Mouse (Mus musculus) forebrain, embryonic 11.5 days (tissue): ENCODE results near the gene Grb10. TPM values are rescaled to one million over a fixed set of nuclear protein-coding genes. Genes with fewer than 3 reads are reported as not detected.

Experiments used
- ATAC-seq: fragments of 200-750 bp; cut with Nextera tagmentation; replicated peaks from 2 replicates; pipeline ENCODE4 v1.8.0; 2017; ENCODE audit warnings: moderate TSS enrichment; ENCODE audit not compliant: low FRiP score
- DNase-seq: peaks from one replicate; pipeline ENCODE4 v3.0.0-alpha.2; 2017; ENCODE audit warnings: low spot score
- H3K27ac ChIP-seq: fragments of 300-500 bp; sonication (generic); 2 replicates; pipeline ENCODE4 v1.5.1; 2014; ENCODE audit warnings: low read depth, low read length
- H3K27me3 ChIP-seq: fragments of 300-500 bp; sonication (generic); 2 replicates; pipeline ENCODE4 v1.6.1; 2014; ENCODE audit warnings: mild to moderate bottlenecking, low read length, mixed read lengths; ENCODE audit not compliant: control insufficient read depth, insufficient read depth
- H3K36me3 ChIP-seq: fragments of 300-500 bp; sonication (generic); 2 replicates; pipeline ENCODE4 v1.6.1; 2014; ENCODE audit warnings: mild to moderate bottlenecking, low read length, moderate library complexity, mixed read lengths; ENCODE audit not compliant: control insufficient read depth, insufficient read depth
- H3K4me1 ChIP-seq: fragments of 300-500 bp; sonication (generic); replicated peaks from 2 replicates; pipeline ENCODE4 v1.6.1; 2014; ENCODE audit warnings: low read length, mixed read lengths; ENCODE audit not compliant: control insufficient read depth, insufficient read depth
- H3K4me2 ChIP-seq: fragments of 300-500 bp; sonication (generic); 2 replicates; pipeline ENCODE4 v1.6.1; 2014; ENCODE audit warnings: low read depth, mild to moderate bottlenecking, low read length, moderate library complexity, mixed read lengths; ENCODE audit not compliant: severe bottlenecking
- H3K4me3 ChIP-seq: fragments of 300-500 bp; sonication (generic); 2 replicates; pipeline ENCODE4 v1.5.1; 2014; ENCODE audit warnings: low read depth, low read length
- H3K9ac ChIP-seq: fragments of 300-500 bp; sonication (generic); 2 replicates; pipeline ENCODE4 v1.6.1; 2014; ENCODE audit warnings: low read length
- H3K9me3 ChIP-seq: fragments of 300-500 bp; sonication (generic); 2 replicates; pipeline ENCODE4 v1.6.1; 2016; ENCODE audit warnings: low read length, mixed read lengths; ENCODE audit not compliant: control insufficient read depth
- WGBS: fragments of 180-500 bp; shearing (Covaris S2); extraction: QIAGEN DNeasy Blood & Tissue Kit; methylation state at CpG from one replicate; pipeline ENCODE4 v1.1.7; 2014; 5-methylcytosine and 5-hydroxymethylcytosine counted together
- polyA plus RNA-seq: library from polyadenylated mRNA; unstranded; fragments of >200 nt; fragmentation: Nextera tagmentation; extraction: Ambion mirVana; gene quantifications from 2 replicates; pipeline ENCODE4 v1.2.1, GENCODE M21; 2014

Grb10 gene
- 158 and 176 TPM in 2 replicates for polyA plus RNA-seq

GRCm38 (mm10) chr11:12038470-12038985, at the start of gene Grb10:
Gene Grb10, minus strand, starts transcription at chr11:12038683.
- Histone ChIP-seq H3K9ac (peak within 1 kb of the TSS; percentile 90), H3K4me2 (peak within 1 kb of the TSS; percentile 51), H3K4me1 (no peaks in the 10 kb centered on the region), H3K9me3 (no peaks in the 10 kb centered on the region), H3K4me3 (peak within 1 kb of the TSS; percentile 66), H3K27me3 (peaks cover 69% of the 10 kb centered on the region), H3K36me3 (no peaks in the 10 kb centered on the region; the same call in 1 of the 2 replicates), H3K27ac (peak within 1 kb of the TSS; percentile 81)
- no peak for DNase-seq
- ATAC-seq, result no peak
- WGBS, result 22% methylated on average over 10 of the region's 10 CpGs

- Histone ChIP-seq H3K4me2 (no peak overlapping the region), H3K36me3 (no peaks in the 10 kb centered on the region), H3K4me1 (no peaks in the 10 kb centered on the region), H3K9ac (no peak overlapping the region), H3K4me3 (no peak overlapping the region), H3K27ac (no peak overlapping the region), H3K9me3 (no peaks in the 10 kb centered on the region), H3K27me3 (no peaks in the 10 kb centered on the region)
- no peak for DNase-seq
- 89% methylated on average over 3 of the region's 3 CpGs for WGBS
- no peak for ATAC-seq
Measured at GRCm38 (mm10) chr11:12081638-12082037, 43.2 kb upstream of the Grb10 start.

GRCm38 (mm10) chr11:12079231-12079630, 40.7 kb upstream of the Grb10 start:
- no peak overlapping the region for H3K9ac ChIP-seq
- no peaks in the 10 kb centered on the region for H3K4me1 ChIP-seq
- no peaks in the 10 kb centered on the region for H3K9me3 ChIP-seq
- no peaks in the 10 kb centered on the region for H3K36me3 ChIP-seq
- no peak overlapping the region for H3K4me2 ChIP-seq
- WGBS, result 77% methylated on average over 2 of the region's 2 CpGs
- no peaks in the 10 kb centered on the region for H3K27me3 ChIP-seq
- H3K4me3 ChIP-seq, result no peak overlapping the region
- DNase-seq (no peak), ATAC-seq (no peak)
- H3K27ac ChIP-seq, result no peak overlapping the region

GRCm38 (mm10) chr11:12075449-12075848, 37.0 kb upstream of the Grb10 start:
- H3K9ac ChIP-seq, result no peak overlapping the region
- WGBS, result 86% methylated on average over 1 of the region's 1 CpGs
- H3K36me3 ChIP-seq, result no peaks in the 10 kb centered on the region
- H3K4me3 ChIP-seq, result no peak overlapping the region
- no peak overlapping the region for H3K27ac ChIP-seq
- DNase-seq (no peak), ATAC-seq (no peak)
- H3K4me2 ChIP-seq, result no peak overlapping the region
- H3K4me1 ChIP-seq, result no peaks in the 10 kb centered on the region
- H3K27me3 ChIP-seq, result no peaks in the 10 kb centered on the region
- no peaks in the 10 kb centered on the region for H3K9me3 ChIP-seq

- Histone ChIP-seq H3K9ac (no peak overlapping the region), H3K4me3 (no peak overlapping the region), H3K27ac (no peak overlapping the region), H3K9me3 (no peaks in the 10 kb centered on the region), H3K4me2 (no peak overlapping the region), H3K4me1 (no peaks in the 10 kb centered on the region), H3K36me3 (no peaks in the 10 kb centered on the region), H3K27me3 (no peaks in the 10 kb centered on the region)
- DNase-seq (no peak), ATAC-seq (no peak)
- 88% methylated on average over 6 of the region's 6 CpGs for WGBS
Measured at GRCm38 (mm10) chr11:12073394-12074226, 35.1 kb upstream of the Grb10 start.

GRCm38 (mm10) chr11:12072322-12072721, 33.8 kb upstream of the Grb10 start:
- H3K4me3 ChIP-seq, result no peak overlapping the region
- no peak overlapping the region for H3K27ac ChIP-seq
- WGBS, result 89% methylated on average over 3 of the region's 3 CpGs
- ATAC-seq (no peak), DNase-seq (no peak)
- H3K4me2 ChIP-seq, result no peak overlapping the region
- H3K36me3 ChIP-seq, result no peaks in the 10 kb centered on the region
- H3K27me3 ChIP-seq, result no peaks in the 10 kb centered on the region
- no peaks in the 10 kb centered on the region for H3K9me3 ChIP-seq
- H3K9ac ChIP-seq, result no peak overlapping the region
- H3K4me1 ChIP-seq, result no peaks in the 10 kb centered on the region

- no peak overlapping the region for H3K4me3 ChIP-seq
- H3K36me3 ChIP-seq, result no peaks in the 10 kb centered on the region
- H3K9me3 ChIP-seq, result no peaks in the 10 kb centered on the region
- H3K4me2 ChIP-seq, result no peak overlapping the region
- no peak for ATAC-seq
- no peaks in the 10 kb centered on the region for H3K4me1 ChIP-seq
- 86% methylated on average over 4 of the region's 4 CpGs for WGBS
- H3K27ac ChIP-seq, result no peak overlapping the region
- no peak overlapping the region for H3K9ac ChIP-seq
- no peak for DNase-seq
- no peaks in the 10 kb centered on the region for H3K27me3 ChIP-seq
Measured at GRCm38 (mm10) chr11:12059005-12059404, 20.5 kb upstream of the Grb10 start.

GRCm38 (mm10) chr11:12048547-12049327, 10.3 kb upstream of the Grb10 start:
- H3K9ac ChIP-seq, result no peak overlapping the region
- no peak overlapping the region for H3K27ac ChIP-seq
- H3K36me3 ChIP-seq, result no peaks in the 10 kb centered on the region; the same call in 1 of the 2 replicates
- ATAC-seq (no peak), DNase-seq (no peak)
- no peak overlapping the region for H3K4me3 ChIP-seq
- no peaks in the 10 kb centered on the region; the same call in 1 of the 2 replicates for H3K27me3 ChIP-seq
- H3K9me3 ChIP-seq, result no peaks in the 10 kb centered on the region
- WGBS, result 73% methylated on average over 2 of the region's 2 CpGs
- H3K4me1 ChIP-seq, result no peaks in the 10 kb centered on the region
- no peak overlapping the region for H3K4me2 ChIP-seq
